Mouse (Mus musculus) bone marrow, adult 2 months (tissue): ENCODE data around the gene Ccdc114. TPM values are rescaled to one million over a fixed set of nuclear protein-coding genes. Genes with fewer than 3 reads are reported as not detected.
"Not testable (repeated sequence)": the region's sequence is repeated elsewhere in the genome, so short reads cannot be mapped to it uniquely, and the experiment has no call there.

Experiments used
- H3K27ac ChIP-seq: fragments of 200-500 bp; 2 replicates; pipeline ENCODE4 v1.5.1; 2012; ENCODE audit warnings: low read depth, mild to moderate bottlenecking, control low read depth, inconsistent platforms, low read length; ENCODE audit not compliant: control insufficient read depth, poor library complexity, insufficient read depth
- H3K4me1 ChIP-seq: fragments of 200-500 bp; 2 replicates; pipeline ENCODE4 v1.6.1; 2011; ENCODE audit warnings: low read length; ENCODE audit not compliant: control insufficient read depth, insufficient read depth
- H3K4me3 ChIP-seq: fragments of 200-500 bp; replicated peaks from 2 replicates; pipeline ENCODE3; 2011; ENCODE audit warnings: mild to moderate bottlenecking, low read depth, low read length, control low read depth; ENCODE audit not compliant: control insufficient read depth
- CTCF ChIP-seq: fragments of 200-500 bp; IDR thresholded peaks from 2 replicates; pipeline ENCODE4 v1.5.1; 2011; ENCODE audit warnings: low read length, control low read depth; ENCODE audit not compliant: control insufficient read depth, insufficient read depth
- POLR2A ChIP-seq: fragments of 200-500 bp; IDR thresholded peaks from 2 replicates; pipeline ENCODE4 v1.6.1; 2011; ENCODE audit warnings: low read depth, mild to moderate bottlenecking, control low read depth, low read length, borderline replicate concordance; ENCODE audit not compliant: control insufficient read depth
- WGBS: fragments of 180-500 bp; shearing (Covaris S2); methylation state at CpG from one replicate; pipeline ENCODE4 v1.1.7; 2018; 5-methylcytosine and 5-hydroxymethylcytosine counted together
- polyA plus RNA-seq: library from polyadenylated mRNA; stranded (reverse); fragments of >200 nt; gene quantifications from 2 replicates; pipeline ENCODE4 v1.2.4, GENCODE M21; 2011; ENCODE audit warnings: low replicate concordance; ENCODE audit not compliant: missing spikeins, insufficient read depth, insufficient read length

The Ccdc114 gene
- polyA plus RNA-seq, 1 experiment = 5.7 TPM

GRCm38 (mm10) chr7:45921242-45921621 is 2.6 kb upstream of the Ccdc114 start, which contains the start of gene Emp3:
TSS of gene Emp3 (minus strand) at chr7:45921404.
- Histone ChIP-seq H3K4me3 (peak within 1 kb of the TSS; percentile 66), H3K27ac (peak within 1 kb of the TSS; percentile 90), H3K4me1 (peaks cover 19% of the 10 kb centered on the region)
- TF ChIP-seq CTCF (no peak), POLR2A (peak; percentile 61; the same call in 1 of the 2 replicates)
- 1% methylated on average over 9 of the region's 9 CpGs for WGBS

- TF ChIP-seq CTCF (no peak), POLR2A (no peak)
- 45% methylated on average over 12 of the region's 12 CpGs for WGBS
Observed at GRCm38 (mm10) chr7:45921950-45922600, 1.8 kb upstream of the Ccdc114 start.

GRCm38 (mm10) chr7:45922928-45923761 is 727 bp upstream of the Ccdc114 start:
- under 1% methylated on average over 37 of the region's 37 CpGs for WGBS
- Histone ChIP-seq H3K4me1 (peaks cover 14% of the 10 kb centered on the region), H3K27ac (peak overlapping the region; percentile 90), H3K4me3 (peak overlapping the region; percentile 73)
- TF ChIP-seq POLR2A = peak; percentile 54
- no peak for TF ChIP-seq CTCF

More at GRCm38 (mm10) chr7:45921950-45922600, 1.8 kb upstream of the Ccdc114 start:
- Histone ChIP-seq H3K4me1 (peaks cover 18% of the 10 kb centered on the region), H3K27ac (peak overlapping the region; percentile 90), H3K4me3 (no peak overlapping the region)

GRCm38 (mm10) chr7:45924429-45924816 is 551 bp downstream of the Ccdc114 start:
- TF ChIP-seq POLR2A (no peak), CTCF (peak; percentile 48; the same call in 1 of the 2 replicates)
- WGBS = 8% methylated on average over 14 of the region's 14 CpGs
- Histone ChIP-seq H3K27ac (peak overlapping the region; percentile 90), H3K4me3 (peak overlapping the region; percentile 62), H3K4me1 (peaks cover 11% of the 10 kb centered on the region)

GRCm38 (mm10) chr7:45928626-45929295 is 4.9 kb downstream of the Ccdc114 start:
- Histone ChIP-seq H3K4me3 (no peak overlapping the region), H3K27ac (no peak overlapping the region), H3K4me1 (peaks cover 2% of the 10 kb centered on the region; the same call in 1 of the 2 replicates)
- no peak for TF ChIP-seq POLR2A
- TF ChIP-seq CTCF = no peak
- 84% methylated on average over 22 of the region's 23 CpGs for WGBS

GRCm38 (mm10) chr7:45929688-45930087 is 5.8 kb downstream of the Ccdc114 start:
- no peaks in the 10 kb centered on the region for H3K4me1 ChIP-seq
- no peak overlapping the region for H3K27ac ChIP-seq
- no peak overlapping the region for H3K4me3 ChIP-seq
- no peak for TF ChIP-seq CTCF
- no peak for TF ChIP-seq POLR2A
- 93% methylated on average over 1 of the region's 1 CpGs for WGBS

GRCm38 (mm10) chr7:45933766-45934165 is 9.9 kb downstream of the Ccdc114 start:
- H3K27ac ChIP-seq, H3K4me1 ChIP-seq, H3K4me3 ChIP-seq: not testable (repeated sequence)
- WGBS = 69% methylated on average over 12 of the region's 12 CpGs

GRCm38 (mm10) chr7:45935114-45935513 is 11.2 kb downstream of the Ccdc114 start:
- Histone ChIP-seq H3K4me1 (no peaks in the 10 kb centered on the region), H3K27ac (no peak overlapping the region), H3K4me3 (no peak overlapping the region)
- TF ChIP-seq POLR2A (no peak), CTCF (peak; percentile 91)
- 9% methylated on average over 7 of the region's 7 CpGs for WGBS
